Mouse (Mus musculus) spleen, adult 2 months (tissue): ENCODE data around the gene Osgepl1.

Experiments used
- CTCF ChIP-seq: fragments of 200-500 bp; IDR thresholded peaks from 2 replicates; pipeline ENCODE4 v1.5.1; 2011; ENCODE audit warnings: mild to moderate bottlenecking, inconsistent platforms; ENCODE audit not compliant: insufficient read depth, insufficient read length, insufficient replicate concordance; ENCODE audit errors: extremely low read depth
- POLR2A ChIP-seq: fragments of 200-500 bp; IDR thresholded peaks from 2 replicates; pipeline ENCODE4 v1.6.1; 2011; ENCODE audit warnings: low read depth, low read length, inconsistent platforms

- TF ChIP-seq CTCF (no peak), POLR2A (no peak)
Observed at GRCm38 (mm10) chr1:53324277-53324676, 10.9 kb downstream of the Osgepl1 start.
